Mouse (Mus musculus): ENCODE measurements around the gene Rabggta.

- TF ChIP-seq POLR2A (IDR thresholded peaks at IDR 0.05; ENCODE audit: insufficient read depth, low read depth, low read length), result no peak
- TF ChIP-seq CTCF (IDR thresholded peaks at IDR 0.05; ENCODE audit: insufficient read depth, low read depth, low read length), result no peak
Measured at GRCm38 (mm10) chr14:55721076-55721475, 987 bp downstream of the Rabggta start.

All from olfactory bulb, adult 2 months (tissue).